Mouse (Mus musculus) testis, adult 2 months (tissue): ENCODE measurements around the gene Ythdf1.

ENCODE experiments used
- CTCF ChIP-seq: fragments of 200-500 bp; IDR thresholded peaks from 2 replicates; pipeline ENCODE4 v1.5.1; 2012; ENCODE audit warnings: low read depth, mild to moderate bottlenecking, inconsistent platforms, low read length, moderate library complexity; ENCODE audit not compliant: control insufficient read depth, insufficient read depth, insufficient replicate concordance
- POLR2A ChIP-seq: fragments of 200-500 bp; IDR thresholded peaks from 2 replicates; pipeline ENCODE4 v1.6.1; 2012; ENCODE audit warnings: low read depth, mild to moderate bottlenecking, inconsistent platforms, low read length, moderate library complexity; ENCODE audit not compliant: control insufficient read depth

DNA sequence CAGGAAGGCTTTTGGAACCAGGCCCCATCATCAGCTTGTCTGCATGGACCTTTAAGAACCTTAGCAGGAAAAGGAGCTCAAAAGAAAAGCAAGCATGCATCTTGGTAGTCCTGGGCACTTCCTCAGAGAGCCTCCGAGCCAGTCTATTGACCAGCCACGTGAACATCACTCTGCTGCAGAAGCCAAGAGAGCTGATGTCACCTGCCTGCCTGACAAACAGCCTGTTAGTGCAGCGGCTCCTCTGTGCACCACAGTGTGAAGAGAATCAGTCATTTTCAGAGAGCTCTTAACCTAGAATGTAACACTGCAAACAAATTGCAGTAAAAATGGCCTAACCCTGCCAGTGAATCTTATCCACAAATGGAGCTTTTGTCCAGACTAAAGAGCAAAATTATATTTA lies 50.7 kb downstream of the Ythdf1 start:
- TF ChIP-seq CTCF (no peak), POLR2A (no peak)
